Mouse (Mus musculus) heart, embryonic 16.5 days (tissue): ENCODE measurements around the gene Gm21822. TPM values are rescaled to one million over a fixed set of nuclear protein-coding genes. Genes with fewer than 3 reads are reported as not detected.
"Not testable (repeated sequence)": the region's sequence is repeated elsewhere in the genome, so short reads cannot be mapped to it uniquely, and the experiment has no call there.

ENCODE experiments used
- ATAC-seq: fragments of 200-750 bp; cut with Nextera tagmentation; replicated peaks from 2 replicates; pipeline ENCODE4 v1.8.0; 2017; ENCODE audit warnings: moderate number of reproducible peaks; ENCODE audit not compliant: insufficient read depth, low FRiP score; ENCODE audit errors: extremely low read depth
- H3K27ac ChIP-seq: fragments of 300-500 bp; sonication (generic); 2 replicates; pipeline ENCODE4 v1.5.1; 2014; ENCODE audit warnings: mild to moderate bottlenecking, low read length, control low read depth, moderate library complexity
- H3K27me3 ChIP-seq: fragments of 300-500 bp; sonication (generic); 2 replicates; pipeline ENCODE4 v1.6.1; 2014; ENCODE audit warnings: low read length, mixed read lengths; ENCODE audit not compliant: control insufficient read depth, insufficient read depth
- H3K36me3 ChIP-seq: fragments of 300-500 bp; sonication (generic); 2 replicates; pipeline ENCODE4 v1.6.1; 2014; ENCODE audit not compliant: control insufficient read depth, insufficient read depth
- H3K4me1 ChIP-seq: fragments of 300-500 bp; sonication (generic); 2 replicates; pipeline ENCODE4 v1.6.1; 2014; ENCODE audit warnings: low read length, mixed read lengths; ENCODE audit not compliant: control insufficient read depth, insufficient read depth
- H3K4me2 ChIP-seq: fragments of 300-500 bp; sonication (generic); 2 replicates; pipeline ENCODE4 v1.6.1; 2014; ENCODE audit warnings: low read depth, mild to moderate bottlenecking, control low read depth, low read length
- H3K4me3 ChIP-seq: fragments of 300-500 bp; sonication (generic); 2 replicates; pipeline ENCODE4 v1.5.1; 2014; ENCODE audit warnings: mild to moderate bottlenecking, control low read depth, low read length
- H3K9ac ChIP-seq: fragments of 300-500 bp; sonication (generic); 2 replicates; pipeline ENCODE4 v1.6.1; 2014; ENCODE audit warnings: low read length, control low read depth
- H3K9me3 ChIP-seq: fragments of 300-500 bp; sonication (generic); replicated peaks from 2 replicates; pipeline ENCODE4 v1.6.1; 2016; ENCODE audit warnings: low read length; ENCODE audit not compliant: control insufficient read depth
- WGBS: fragments of 180-500 bp; shearing (Covaris S2); extraction: QIAGEN DNeasy Blood & Tissue Kit; methylation state at CpG from one replicate; pipeline ENCODE4 v1.1.7; 2014; 5-methylcytosine and 5-hydroxymethylcytosine counted together
- polyA plus RNA-seq: library from polyadenylated mRNA; unstranded; fragments of >200 nt; fragmentation: Nextera tagmentation; extraction: Ambion mirVana; gene quantifications from 2 replicates; pipeline ENCODE4 v1.2.1, GENCODE M21; 2015

Gm21822 gene
- polyA plus RNA-seq = not detected in 2 replicates

GRCm38 (mm10) chrY:18654182-18654581 is at the start of gene Gm21822:
Gene Gm21822, plus strand, starts transcription at chrY:18654482.
- H3K36me3 ChIP-seq, H3K27ac ChIP-seq, H3K4me2 ChIP-seq, H3K9ac ChIP-seq, ATAC-seq, H3K9me3 ChIP-seq, H3K4me1 ChIP-seq, H3K27me3 ChIP-seq, H3K4me3 ChIP-seq: not testable (repeated sequence)
- no CpG with 5 or more reads among the region's 3 CpGs for WGBS
